Mouse (Mus musculus): Measurements from ENCODE around the gene Plk2. TPM values are rescaled to one million over a fixed set of nuclear protein-coding genes. Genes with fewer than 3 reads are reported as not detected.
"Not testable (repeated sequence)": the region's sequence is repeated elsewhere in the genome, so short reads cannot be mapped to it uniquely, and the experiment has no call there.

The Plk2 gene
- 111 and 131 TPM in 2 replicates for polyA plus RNA-seq (2014; fragmentation: Nextera tagmentation; extraction: Ambion mirVana)

GRCm38 (mm10) chr13:110394291-110395178 is at the start of gene Plk2:
Gene Plk2 (plus strand): TSS chr13:110395046.
- under 1% methylated on average over 71 of the region's 71 CpGs for whole genome bisulfite sequencing
- Histone ChIP-seq H3K27me3 (ENCODE audit: control insufficient read depth, insufficient read depth, low read length) (no peaks in the 10 kb centered on the region), H3K4me2 (replicated peaks; ENCODE audit: low read depth, low read length) (peak within 1 kb of the TSS; percentile 85), H3K4me1 (ENCODE audit: control insufficient read depth, insufficient read depth, low read length) (0 out of 2 replicates have a peak, but pooled peaks cover 7% of the 10 kb centered on the region), H3K27ac (ENCODE audit: low read length) (peak within 1 kb of the TSS; percentile 74), H3K36me3 (ENCODE audit: control insufficient read depth, insufficient read depth, low read length) (peaks cover 23% of the 10 kb centered on the region), H3K9me3 (ENCODE audit: control insufficient read depth, low read depth, low read length) (no peaks in the 10 kb centered on the region; the same call in 1 of the 2 replicates), H3K4me3 (ENCODE audit: low read depth, low read length) (peak within 1 kb of the TSS; percentile 79), H3K9ac (replicated peaks; ENCODE audit: low read depth, low read length) (peak within 1 kb of the TSS; percentile 92)
- peak; percentile 92 for ATAC-seq (ENCODE audit: insufficient number of reproducible peaks, insufficient read depth, low FRiP score, low read depth)

- Histone ChIP-seq H3K9ac (replicated peaks; ENCODE audit: low read depth, low read length) (no peak overlapping the region), H3K36me3 (ENCODE audit: control insufficient read depth, insufficient read depth, low read length) (no peaks in the 10 kb centered on the region), H3K4me3 (ENCODE audit: low read depth, low read length) (no peak overlapping the region), H3K4me1 (ENCODE audit: control insufficient read depth, insufficient read depth, low read length) (no peaks in the 10 kb centered on the region), H3K27ac (ENCODE audit: low read length) (no peak overlapping the region), H3K9me3 (ENCODE audit: control insufficient read depth, low read depth, low read length) (no peaks in the 10 kb centered on the region), H3K4me2 (replicated peaks; ENCODE audit: low read depth, low read length) (no peak overlapping the region), H3K27me3 (ENCODE audit: control insufficient read depth, insufficient read depth, low read length) (no peaks in the 10 kb centered on the region)
- no peak for ATAC-seq (ENCODE audit: insufficient number of reproducible peaks, insufficient read depth, low FRiP score, low read depth)
- WGBS, result 52% methylated on average over 7 of the region's 7 CpGs
Observed at GRCm38 (mm10) chr13:110346707-110347106, 48.1 kb upstream of the Plk2 start.

- no peak for ATAC-seq (ENCODE audit: insufficient number of reproducible peaks, insufficient read depth, low FRiP score, low read depth)
- WGBS, result 87% methylated on average over 6 of the region's 6 CpGs
- H3K9ac ChIP-seq (replicated peaks; ENCODE audit: low read depth, low read length), result no peak overlapping the region
- H3K27me3 ChIP-seq (ENCODE audit: control insufficient read depth, insufficient read depth, low read length), result no peaks in the 10 kb centered on the region
- no peak overlapping the region for H3K4me3 ChIP-seq (ENCODE audit: low read depth, low read length)
- no peak overlapping the region for H3K27ac ChIP-seq (ENCODE audit: low read length)
- H3K36me3 ChIP-seq (ENCODE audit: control insufficient read depth, insufficient read depth, low read length), result no peaks in the 10 kb centered on the region
- H3K9me3 ChIP-seq (ENCODE audit: control insufficient read depth, low read depth, low read length), result no peaks in the 10 kb centered on the region
- H3K4me2 ChIP-seq (replicated peaks; ENCODE audit: low read depth, low read length), result no peak overlapping the region
- H3K4me1 ChIP-seq (ENCODE audit: control insufficient read depth, insufficient read depth, low read length), result no peaks in the 10 kb centered on the region
Observed at GRCm38 (mm10) chr13:110351051-110351450, 43.8 kb upstream of the Plk2 start.

GRCm38 (mm10) chr13:110356941-110357340 is 37.9 kb upstream of the Plk2 start, which contains the start of gene Gapt:
Gene Gapt (minus strand): TSS chr13:110357199.
- no peak within 1 kb of the TSS for H3K9ac ChIP-seq (replicated peaks; ENCODE audit: low read depth, low read length)
- H3K36me3 ChIP-seq (ENCODE audit: control insufficient read depth, insufficient read depth, low read length), result no peaks in the 10 kb centered on the region
- H3K4me3 ChIP-seq (ENCODE audit: low read depth, low read length), result no peak within 1 kb of the TSS
- no peaks in the 10 kb centered on the region for H3K9me3 ChIP-seq (ENCODE audit: control insufficient read depth, low read depth, low read length)
- no peak within 1 kb of the TSS for H3K4me2 ChIP-seq (replicated peaks; ENCODE audit: low read depth, low read length)
- H3K4me1 ChIP-seq (ENCODE audit: control insufficient read depth, insufficient read depth, low read length), result no peaks in the 10 kb centered on the region
- ATAC-seq (ENCODE audit: insufficient number of reproducible peaks, insufficient read depth, low FRiP score, low read depth), result no peak
- 66% methylated on average over 2 of the region's 2 CpGs for WGBS
- H3K27me3 ChIP-seq (ENCODE audit: control insufficient read depth, insufficient read depth, low read length), result no peaks in the 10 kb centered on the region
- H3K27ac ChIP-seq (ENCODE audit: low read length), result no peak within 1 kb of the TSS

- ATAC-seq (ENCODE audit: insufficient number of reproducible peaks, insufficient read depth, low FRiP score, low read depth), result no peak
- WGBS, result 77% methylated on average over 6 of the region's 6 CpGs
- Histone ChIP-seq H3K9me3 (ENCODE audit: control insufficient read depth, low read depth, low read length) (no peaks in the 10 kb centered on the region), H3K4me1 (ENCODE audit: control insufficient read depth, insufficient read depth, low read length) (no peaks in the 10 kb centered on the region), H3K27me3 (ENCODE audit: control insufficient read depth, insufficient read depth, low read length) (no peaks in the 10 kb centered on the region), H3K27ac (ENCODE audit: low read length) (no peak overlapping the region), H3K4me2 (replicated peaks; ENCODE audit: low read depth, low read length) (no peak overlapping the region), H3K9ac (replicated peaks; ENCODE audit: low read depth, low read length) (no peak overlapping the region), H3K4me3 (ENCODE audit: low read depth, low read length) (no peak overlapping the region), H3K36me3 (ENCODE audit: control insufficient read depth, insufficient read depth, low read length) (no peaks in the 10 kb centered on the region)
Observed at GRCm38 (mm10) chr13:110363722-110364121, 31.1 kb upstream of the Plk2 start.

- Histone ChIP-seq H3K9ac (replicated peaks; ENCODE audit: low read depth, low read length) (no peak overlapping the region), H3K27ac (ENCODE audit: low read length) (no peak overlapping the region), H3K4me2 (replicated peaks; ENCODE audit: low read depth, low read length) (no peak overlapping the region), H3K9me3 (ENCODE audit: control insufficient read depth, low read depth, low read length) (no peaks in the 10 kb centered on the region), H3K4me3 (ENCODE audit: low read depth, low read length) (no peak overlapping the region), H3K4me1 (ENCODE audit: control insufficient read depth, insufficient read depth, low read length) (no peaks in the 10 kb centered on the region), H3K36me3 (ENCODE audit: control insufficient read depth, insufficient read depth, low read length) (no peaks in the 10 kb centered on the region), H3K27me3 (ENCODE audit: control insufficient read depth, insufficient read depth, low read length) (no peaks in the 10 kb centered on the region)
- ATAC-seq (ENCODE audit: insufficient number of reproducible peaks, insufficient read depth, low FRiP score, low read depth), result no peak
- whole genome bisulfite sequencing, result 79% methylated on average over 3 of the region's 3 CpGs
Observed at GRCm38 (mm10) chr13:110366477-110366876, 28.4 kb upstream of the Plk2 start.

GRCm38 (mm10) chr13:110367961-110368555 is 26.8 kb upstream of the Plk2 start:
- no peaks in the 10 kb centered on the region for H3K9me3 ChIP-seq (ENCODE audit: control insufficient read depth, low read depth, low read length)
- H3K4me2 ChIP-seq (replicated peaks; ENCODE audit: low read depth, low read length), result no peak overlapping the region
- H3K4me1 ChIP-seq (ENCODE audit: control insufficient read depth, insufficient read depth, low read length), result no peaks in the 10 kb centered on the region
- no peak overlapping the region for H3K27ac ChIP-seq (ENCODE audit: low read length)
- H3K36me3 ChIP-seq (ENCODE audit: control insufficient read depth, insufficient read depth, low read length), result no peaks in the 10 kb centered on the region
- no peak overlapping the region for H3K4me3 ChIP-seq (ENCODE audit: low read depth, low read length)
- H3K27me3 ChIP-seq (ENCODE audit: control insufficient read depth, insufficient read depth, low read length), result no peaks in the 10 kb centered on the region
- no peak for ATAC-seq (ENCODE audit: insufficient number of reproducible peaks, insufficient read depth, low FRiP score, low read depth)
- H3K9ac ChIP-seq (replicated peaks; ENCODE audit: low read depth, low read length), result no peak overlapping the region
- 83% methylated on average over 3 of the region's 3 CpGs for WGBS

- 53% methylated on average over 6 of the region's 6 CpGs for WGBS
- H3K4me2 ChIP-seq (replicated peaks; ENCODE audit: low read depth, low read length); H3K4me3 ChIP-seq (ENCODE audit: low read depth, low read length); H3K27me3 ChIP-seq (ENCODE audit: control insufficient read depth, insufficient read depth, low read length); H3K9ac ChIP-seq (replicated peaks; ENCODE audit: low read depth, low read length); H3K9me3 ChIP-seq (ENCODE audit: control insufficient read depth, low read depth, low read length); H3K4me1 ChIP-seq (ENCODE audit: control insufficient read depth, insufficient read depth, low read length); H3K27ac ChIP-seq (ENCODE audit: low read length); H3K36me3 ChIP-seq (ENCODE audit: control insufficient read depth, insufficient read depth, low read length); ATAC-seq (ENCODE audit: insufficient number of reproducible peaks, insufficient read depth, low FRiP score, low read depth): not testable (repeated sequence)
Observed at GRCm38 (mm10) chr13:110368556-110369040, 26.2 kb upstream of the Plk2 start.

All from stomach, embryonic 14.5 days (tissue).